Mouse (Mus musculus) activated CD4-positive, CD25-positive, alpha-beta regulatory T cell, adult 4 months (primary cell): ENCODE data around the gene Dcaf6. TPM values are rescaled to one million over a fixed set of nuclear protein-coding genes. Genes with fewer than 3 reads are reported as not detected.

Source experiments
- ATAC-seq: one replicate; pipeline ENCODE4 v1.8.0; 2017
- polyA plus RNA-seq, 2 experiments: library from polyadenylated mRNA; unstranded; fragments of 100-300 nt; shearing (Covaris generic); gene quantifications; one replicate each; pipeline ENCODE4 v1.2.1; 2017

Gene Dcaf6
- polyA plus RNA-seq = 1 to 10 TPM; 5.8 to 8.0 TPM

DNA sequence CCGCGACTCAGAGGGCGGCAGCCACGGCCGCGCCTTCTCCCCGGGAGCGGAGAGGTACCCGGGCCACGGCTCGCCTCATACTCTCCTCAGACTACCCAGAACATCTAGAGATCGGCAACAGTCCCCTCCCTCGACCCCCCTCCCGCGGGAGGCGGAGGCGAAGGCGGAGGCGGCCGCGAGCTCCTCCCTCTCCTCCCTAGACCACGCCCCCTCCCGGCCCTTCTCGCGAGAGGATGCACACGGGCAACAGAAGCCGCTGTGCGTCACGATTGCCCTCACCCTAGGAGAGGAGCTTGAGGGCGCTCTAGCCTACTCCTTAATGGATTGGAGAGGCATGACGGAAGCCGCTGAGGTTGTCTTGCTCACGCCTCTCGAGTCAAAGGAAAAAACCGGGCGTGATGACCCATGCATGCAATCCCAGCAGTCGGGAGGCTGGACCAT is at the start of gene Dcaf6, which contains the start of gene Mpc2:
Gene Dcaf6, minus strand, starts transcription at position 116 of the 441 bp plus-strand sequence.
Gene Mpc2, plus strand, starts transcription at position 278 of the 441 bp plus-strand sequence.
- peak; percentile 70 for ATAC-seq

DNA sequence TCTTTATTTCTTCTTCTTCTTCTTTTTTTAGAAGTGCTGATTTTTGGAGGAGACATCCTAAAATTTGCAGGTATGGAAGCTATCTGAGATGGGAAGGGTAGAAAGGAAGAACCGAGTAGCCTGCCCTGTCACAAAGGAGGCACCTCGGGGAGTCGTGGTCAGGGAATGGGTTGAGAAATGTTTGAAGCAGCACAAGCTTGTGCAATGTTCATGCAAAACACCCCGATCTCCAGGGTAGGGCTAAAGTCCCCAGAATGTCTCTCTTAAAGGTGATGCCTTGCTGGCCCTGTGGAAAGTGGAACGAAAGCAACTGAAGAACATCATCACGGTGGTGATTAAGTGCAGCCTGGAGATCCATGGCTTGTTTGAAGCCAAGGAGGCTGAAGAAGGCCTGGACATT is 46.0 kb upstream of the Dcaf6 start:
- no peak for ATAC-seq

DNA sequence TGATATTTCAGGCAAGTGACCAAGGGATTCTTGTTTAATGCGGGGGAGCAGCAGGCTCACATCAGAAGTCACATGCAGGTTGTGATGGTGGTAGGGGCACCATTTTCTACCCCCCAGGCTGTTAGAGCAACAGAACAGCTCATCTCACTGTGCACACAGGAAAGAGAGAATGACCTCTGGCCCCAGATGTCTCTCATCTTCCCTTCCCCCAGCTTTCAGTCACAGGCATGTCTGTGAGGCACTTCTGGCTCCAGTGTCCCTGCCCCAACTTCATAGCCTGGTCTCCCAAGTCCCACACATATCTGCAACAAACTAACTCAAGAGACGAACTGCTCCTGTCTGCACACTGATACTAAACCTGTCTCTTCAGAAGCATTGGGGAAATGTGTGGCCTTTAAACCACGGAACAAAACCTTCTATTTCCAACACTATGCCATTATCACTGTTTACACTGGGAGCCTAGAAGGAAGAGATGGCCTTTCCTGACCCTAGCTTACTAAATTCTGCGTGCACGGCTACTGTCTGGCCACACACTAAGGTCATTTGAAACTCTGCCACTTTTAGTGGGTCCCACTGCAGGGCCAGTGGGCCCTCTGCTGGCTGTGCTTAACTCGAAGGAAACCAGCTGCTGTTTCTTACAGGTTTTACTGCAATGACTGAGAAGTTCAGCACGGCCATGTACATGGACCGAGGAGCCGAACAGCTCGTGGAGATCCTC is 43.2 kb upstream of the Dcaf6 start:
- ATAC-seq = no peak

DNA sequence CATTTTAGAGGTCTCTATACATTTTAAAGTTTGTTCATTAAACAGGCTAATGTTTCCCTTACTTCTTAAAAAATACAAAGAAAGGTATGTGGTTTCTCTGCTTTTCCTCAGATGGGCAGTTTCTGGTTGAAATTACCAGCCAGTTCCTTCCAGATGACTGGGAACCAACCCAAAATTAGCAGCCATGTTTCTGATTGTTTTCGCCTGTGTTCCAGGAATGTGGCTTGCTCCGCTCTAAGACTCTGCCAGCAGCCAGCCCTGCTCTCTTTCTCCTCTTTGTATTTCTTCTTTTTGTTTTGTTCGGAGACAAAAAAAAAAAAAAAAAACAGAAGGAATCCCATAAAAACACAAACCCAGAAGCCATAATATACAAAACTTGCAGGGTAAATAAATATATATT is 38.6 kb upstream of the Dcaf6 start:
- no peak for ATAC-seq

DNA sequence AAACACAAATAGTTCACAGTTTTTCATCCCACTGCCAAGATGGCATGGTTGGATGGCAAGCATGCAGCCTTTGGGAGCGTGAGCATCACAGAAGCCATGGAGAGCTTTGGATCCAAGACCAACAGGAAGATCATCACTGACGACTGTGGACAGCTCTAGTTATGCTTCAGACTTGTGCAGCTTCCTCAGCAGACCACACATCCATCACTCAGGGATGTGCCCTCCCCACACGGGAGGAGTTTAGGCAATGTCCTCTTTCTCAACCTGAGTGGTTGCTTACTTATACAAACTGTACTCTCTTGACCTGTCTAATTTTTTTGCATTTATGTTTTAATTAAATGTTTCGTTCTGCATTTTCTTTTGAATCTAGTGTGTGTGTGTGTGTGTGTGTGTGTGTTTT is 28.9 kb upstream of the Dcaf6 start:
- ATAC-seq = no peak

DNA sequence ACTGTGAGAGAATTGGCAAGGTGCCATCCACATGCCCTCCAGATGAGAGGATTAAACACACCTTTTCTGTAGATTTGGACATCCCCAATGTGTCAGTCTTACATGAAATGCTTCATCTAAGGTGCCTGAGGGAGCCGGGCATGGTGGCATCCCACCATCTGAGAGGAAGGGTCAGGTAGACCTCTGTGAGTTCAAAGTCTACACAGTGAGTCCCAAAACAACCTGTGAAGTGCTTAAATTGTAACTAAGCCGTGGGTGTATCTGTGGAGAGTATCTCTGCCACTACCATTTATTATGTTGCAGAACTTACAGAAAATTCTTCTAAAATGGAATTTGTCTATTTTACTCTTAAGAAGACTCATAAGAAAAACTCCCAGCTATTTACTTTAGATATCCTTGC is 25.8 kb upstream of the Dcaf6 start:
- no peak for ATAC-seq

DNA sequence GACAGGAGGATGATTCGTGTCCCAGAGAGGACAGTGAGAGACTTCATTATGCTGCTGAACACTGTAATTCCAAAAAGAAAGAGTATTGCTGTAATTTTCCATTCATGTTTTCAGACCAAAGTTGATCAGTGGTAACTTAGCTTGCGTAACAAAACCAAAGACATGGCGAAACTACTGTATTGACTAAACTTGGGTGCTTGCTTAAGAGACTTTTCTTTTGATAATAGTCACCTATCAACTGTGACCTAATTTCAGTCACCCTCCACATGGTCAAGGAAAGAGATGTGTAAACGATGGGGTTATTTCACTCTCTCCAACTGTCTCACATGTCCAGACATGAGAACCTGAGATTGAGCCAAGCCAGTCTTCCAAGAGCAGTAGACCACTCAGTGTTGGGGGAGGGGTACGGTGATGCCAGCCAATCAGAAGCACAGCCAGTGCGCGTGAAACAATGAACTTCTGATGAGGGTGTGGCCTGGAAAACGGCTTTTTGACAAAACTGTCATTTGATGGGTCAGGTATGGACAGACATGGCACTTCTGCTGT is 24.5 kb upstream of the Dcaf6 start, which contains the start of gene Adcy10:
Gene Adcy10, plus strand, starts transcription at position 496 of the 546 bp plus-strand sequence.
- no peak for ATAC-seq

DNA sequence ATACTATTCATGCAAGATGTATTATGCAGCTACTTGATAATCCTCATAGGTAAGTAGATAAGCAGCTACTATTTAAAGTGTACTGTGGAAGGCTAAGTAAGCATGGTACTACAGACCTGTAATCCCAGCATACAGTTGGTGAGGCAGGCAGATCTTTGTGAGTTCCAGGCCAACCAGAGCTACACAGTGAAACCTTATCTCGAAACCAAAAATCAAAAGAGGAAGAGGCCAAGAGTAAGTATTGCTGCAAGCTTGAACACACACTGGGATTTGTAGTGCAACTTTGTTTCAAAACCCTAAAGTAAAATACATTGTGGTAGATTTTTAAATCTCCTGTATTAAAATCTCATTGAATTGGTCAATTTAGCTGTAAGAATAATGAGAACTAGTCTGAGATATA is 11.2 kb upstream of the Dcaf6 start:
- no peak for ATAC-seq

DNA sequence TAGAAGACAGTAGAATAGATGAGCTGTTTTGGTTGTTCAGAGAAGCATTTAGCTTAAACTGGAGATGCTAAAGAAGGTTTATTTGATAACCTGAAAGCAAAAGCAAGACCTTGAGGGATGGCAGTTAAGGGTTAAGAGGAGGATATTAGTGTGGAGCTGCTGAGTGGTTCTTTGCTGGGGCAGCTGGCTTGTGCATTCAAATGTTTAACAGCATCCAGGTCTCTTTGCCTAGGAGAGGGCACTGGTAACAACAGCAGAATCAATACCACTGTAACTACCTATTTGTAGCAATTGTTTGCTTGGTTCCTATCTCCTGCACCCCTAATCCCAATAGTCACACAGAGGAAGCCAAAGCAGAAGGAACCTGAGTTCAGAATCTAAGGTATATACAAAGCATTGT is 9.4 kb upstream of the Dcaf6 start:
- no peak for ATAC-seq

DNA sequence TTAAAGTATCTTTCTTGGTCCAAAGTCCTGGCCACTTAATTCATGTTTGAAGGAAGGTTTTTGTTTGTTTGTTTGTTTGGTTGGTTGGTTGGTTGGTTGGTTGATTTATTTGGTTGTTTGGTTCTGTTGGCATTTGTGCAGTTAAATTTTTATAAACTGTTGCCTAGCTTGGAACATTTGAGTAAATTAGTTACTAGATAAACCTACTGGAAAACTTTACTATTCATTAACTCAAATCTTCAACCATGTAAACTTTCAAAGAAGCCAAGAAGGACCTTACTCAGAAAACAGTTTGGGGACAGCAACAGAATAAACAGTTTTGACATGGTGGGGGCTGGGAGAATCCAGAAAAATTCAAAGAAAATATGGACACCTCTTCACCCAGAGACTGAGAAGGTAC is 8.7 kb upstream of the Dcaf6 start:
- no peak for ATAC-seq

DNA sequence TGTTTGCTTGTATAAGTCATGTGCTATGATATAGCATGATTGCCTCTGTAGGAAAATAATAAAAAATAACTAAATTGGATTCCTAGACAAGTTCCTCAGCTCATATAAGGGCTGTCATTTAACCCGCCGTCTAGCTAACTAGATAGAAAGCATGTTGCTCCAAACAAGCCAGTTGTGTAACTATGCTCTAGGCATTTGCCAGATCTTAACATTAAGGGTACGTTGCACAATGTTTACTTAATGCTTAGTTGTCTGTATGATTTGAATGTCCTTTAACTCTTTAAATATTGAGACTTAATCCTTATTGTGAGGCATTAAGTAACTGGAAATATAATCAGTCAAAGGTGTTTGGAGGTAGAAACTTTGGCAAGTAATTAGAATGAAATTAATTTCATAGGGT is 4.3 kb upstream of the Dcaf6 start:
- no peak for ATAC-seq

DNA sequence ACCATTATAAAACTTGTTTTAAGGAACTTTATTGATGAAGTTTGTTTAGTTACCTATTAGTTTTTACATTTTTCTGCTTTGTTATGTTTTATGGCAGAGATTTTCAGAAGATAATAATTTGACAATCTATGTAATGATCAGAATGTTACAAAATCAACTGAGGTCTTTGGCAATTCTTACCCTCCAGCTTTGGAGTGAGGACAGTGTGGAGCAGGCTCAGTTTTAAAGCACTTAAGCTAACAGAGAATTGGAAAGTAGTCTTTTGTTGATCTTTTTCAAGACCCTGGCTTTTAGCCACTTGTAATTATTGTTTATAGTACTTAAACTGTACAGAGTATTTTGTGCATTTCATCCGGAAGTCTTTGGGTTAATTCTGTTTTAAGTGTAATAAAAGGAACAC is 2.6 kb upstream of the Dcaf6 start:
- ATAC-seq = no peak

DNA sequence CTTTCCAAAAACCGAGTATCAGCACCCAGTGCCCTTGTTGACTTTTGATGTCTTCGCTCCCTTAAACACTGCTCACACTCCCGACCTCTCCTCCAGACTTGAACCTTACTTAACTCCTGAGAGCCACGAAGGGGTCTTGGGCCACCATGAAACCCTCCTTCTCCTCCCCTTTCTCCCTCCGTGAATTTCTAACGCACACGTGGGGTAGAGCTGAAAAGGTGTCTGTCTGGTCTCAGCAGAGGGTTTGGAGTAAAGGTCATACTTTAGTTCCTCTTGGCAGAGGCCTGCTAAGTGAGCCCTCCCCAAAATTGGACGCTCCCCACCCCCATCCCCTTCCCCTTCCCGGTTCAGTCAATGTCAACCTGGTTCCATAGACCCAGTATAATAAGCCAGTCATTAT is 1.4 kb upstream of the Dcaf6 start:
- no peak for ATAC-seq

DNA sequence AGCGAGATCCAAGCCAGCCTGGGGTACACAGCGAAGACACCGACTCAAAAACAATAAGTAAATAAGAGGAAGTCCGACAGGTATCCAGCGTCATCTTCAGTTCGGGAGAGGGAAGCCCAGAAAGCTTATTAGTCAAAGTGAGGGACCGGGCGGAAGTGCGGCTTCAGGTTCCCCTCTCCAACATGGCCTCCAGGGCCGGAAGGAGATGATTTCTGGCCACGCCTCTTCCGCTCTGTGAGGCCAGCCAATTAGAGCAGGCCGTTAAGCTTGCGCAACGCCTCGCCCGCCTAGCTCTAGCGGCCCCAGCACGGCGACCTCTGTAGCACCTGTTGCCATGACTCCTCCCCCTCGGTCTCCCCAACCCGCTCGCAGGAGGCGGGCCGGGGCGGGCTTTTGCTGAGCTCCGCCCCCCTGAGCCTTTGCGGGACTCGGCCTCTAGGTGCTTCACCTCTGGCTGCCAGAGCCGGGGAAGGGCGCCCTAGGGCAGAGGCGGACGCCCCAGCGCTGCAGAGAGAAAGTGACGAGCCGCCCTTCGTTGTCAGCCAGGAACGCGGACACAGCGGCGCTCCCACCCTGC is 614 bp upstream of the Dcaf6 start:
- peak; percentile 87 for ATAC-seq

DNA sequence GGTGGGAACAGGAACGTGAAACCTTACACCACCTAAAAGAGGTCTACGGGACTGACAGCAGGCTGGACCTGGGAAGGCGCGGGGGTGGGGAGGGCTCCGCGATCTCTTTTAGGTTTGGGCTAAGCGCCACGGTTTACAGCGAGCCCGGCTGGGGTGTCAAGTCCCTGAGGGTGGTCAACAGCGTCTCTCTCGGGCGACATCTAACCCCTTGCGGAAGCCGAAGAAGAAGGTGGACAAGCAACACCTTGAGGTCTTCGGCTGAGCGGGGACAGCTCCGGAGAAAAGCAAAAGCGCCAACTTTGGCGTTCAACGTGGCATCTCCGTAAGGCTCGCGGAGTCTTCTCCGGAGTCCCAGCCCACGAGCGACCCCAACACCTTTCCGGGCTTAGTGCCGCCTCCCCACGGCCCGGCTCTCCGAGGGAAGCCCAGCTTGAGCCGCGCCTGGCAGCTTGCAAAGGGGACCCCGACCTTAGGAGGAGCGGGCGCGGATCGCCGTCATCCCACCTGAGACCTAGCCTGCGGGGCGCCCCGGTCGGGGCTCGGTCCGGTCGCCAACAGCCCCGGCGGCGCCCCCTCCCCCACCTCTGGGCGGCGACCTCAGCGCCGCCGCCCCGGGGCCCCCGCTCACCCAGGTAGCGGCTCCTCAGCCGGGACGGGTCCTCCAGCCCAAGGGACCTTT is 633 bp downstream of the Dcaf6 start:
- no peak for ATAC-seq

DNA sequence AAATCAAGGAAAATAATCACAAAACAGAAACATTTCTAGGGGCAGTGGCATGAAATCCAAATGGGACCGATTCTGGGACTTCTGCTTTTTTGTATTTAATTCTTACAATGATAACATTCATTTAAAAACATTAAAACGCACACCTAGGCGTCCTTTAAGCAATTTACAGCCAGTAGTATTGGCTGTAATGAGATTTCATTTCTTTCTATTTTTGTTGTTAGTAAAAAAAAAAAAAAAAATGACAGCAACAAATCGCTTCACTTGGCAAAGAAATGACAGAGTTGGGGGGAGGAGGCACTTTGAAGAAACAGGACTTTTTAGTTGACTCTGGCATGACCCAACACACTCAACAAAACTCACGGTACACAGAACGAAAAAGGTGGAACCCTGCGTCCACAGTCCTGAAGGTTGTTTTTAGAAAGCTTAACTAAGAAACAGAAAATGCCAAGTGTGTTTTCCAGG is 1.2 kb downstream of the Dcaf6 start:
- no peak for ATAC-seq

DNA sequence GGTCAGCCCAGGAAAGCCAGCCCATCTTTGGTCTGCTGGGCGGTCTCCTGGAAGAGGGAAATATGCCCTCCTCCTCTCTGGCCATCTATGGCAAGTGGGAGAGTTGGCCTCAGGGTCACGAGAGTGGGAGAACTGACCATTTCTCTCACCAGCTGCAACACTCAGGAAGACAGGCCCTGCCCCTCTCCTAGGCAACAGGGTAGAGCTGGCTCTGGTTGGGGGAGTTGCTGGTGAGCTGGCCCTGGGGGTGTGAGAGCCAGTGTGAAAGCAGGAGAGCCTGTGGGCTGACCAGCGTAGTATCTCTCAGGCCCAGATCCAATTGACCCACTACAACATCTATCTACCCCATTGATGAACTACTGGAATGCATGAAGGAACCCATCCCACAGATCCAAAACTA is 18.6 kb downstream of the Dcaf6 start:
- no peak for ATAC-seq

DNA sequence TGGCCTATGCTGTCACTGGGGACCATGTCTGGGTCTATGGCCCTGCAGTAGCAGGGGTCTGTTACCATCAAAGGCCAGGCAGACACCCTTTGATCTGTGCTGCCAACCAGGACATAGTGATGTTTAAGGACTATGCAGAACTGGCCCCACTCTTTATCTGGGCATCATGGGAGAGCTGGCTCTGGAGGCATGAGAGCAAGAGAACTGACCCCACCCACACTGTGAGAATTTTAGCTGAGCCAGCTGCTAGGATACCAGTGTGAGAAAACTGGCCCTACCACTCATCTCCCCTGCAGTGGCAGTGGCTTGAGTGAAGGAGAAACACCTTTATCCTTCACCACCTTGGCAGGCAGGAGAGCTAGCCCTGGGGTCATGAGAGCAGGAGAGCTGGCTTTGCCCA is 19.1 kb downstream of the Dcaf6 start:
- no peak for ATAC-seq

DNA sequence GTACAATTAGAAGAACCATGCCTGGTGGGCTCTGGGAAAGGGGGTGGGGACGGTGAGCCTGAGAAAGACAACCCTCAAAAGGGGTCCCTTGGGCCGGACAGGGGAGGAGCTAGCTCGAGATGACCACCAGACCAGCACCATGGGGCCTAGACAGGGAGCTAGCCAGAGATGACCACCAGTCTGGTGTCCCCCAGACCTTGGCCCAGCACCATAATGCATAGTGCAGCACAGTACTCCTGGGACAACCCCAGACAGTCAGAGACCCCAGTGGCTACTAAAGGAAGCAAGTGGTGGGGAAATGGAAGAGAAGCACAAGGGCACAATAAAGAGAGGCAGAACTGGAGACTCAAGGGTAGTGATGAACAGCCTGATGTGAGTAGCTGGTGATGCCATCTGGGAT is 19.5 kb downstream of the Dcaf6 start:
- no peak for ATAC-seq

DNA sequence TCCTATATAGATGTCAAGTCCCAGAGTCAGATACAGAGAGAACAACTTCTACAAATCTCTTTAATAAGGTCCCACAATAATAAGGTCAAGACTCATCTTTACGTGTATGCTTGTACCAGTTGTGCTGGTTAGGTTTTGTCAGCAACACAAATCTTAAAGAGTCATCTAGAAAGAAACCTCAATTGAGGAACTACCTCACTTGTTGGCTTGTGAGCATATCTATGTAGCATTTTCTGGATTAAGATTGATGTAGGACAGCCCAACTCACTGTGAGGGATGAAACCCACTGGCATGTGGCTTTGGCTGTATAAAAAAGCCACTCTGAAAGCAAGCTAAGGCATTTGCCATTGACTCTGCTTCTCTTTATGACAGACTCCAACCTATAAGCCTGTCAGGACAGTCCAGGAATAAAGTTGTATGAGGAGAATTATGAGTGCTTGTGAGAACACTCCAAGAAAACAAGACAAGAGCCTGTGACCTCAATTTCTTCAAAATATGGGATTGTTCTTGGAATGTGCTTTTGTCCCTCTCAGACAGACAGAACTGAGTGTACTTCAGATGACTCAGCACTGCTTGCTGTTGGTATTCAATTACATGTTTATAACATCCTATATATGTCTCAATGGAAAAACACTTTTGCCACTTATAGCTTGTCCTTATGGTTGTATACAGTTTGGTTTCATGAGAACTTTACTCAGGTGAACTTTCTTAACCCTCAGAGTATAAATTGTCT is 21.8 kb downstream of the Dcaf6 start:
- ATAC-seq = no peak

DNA sequence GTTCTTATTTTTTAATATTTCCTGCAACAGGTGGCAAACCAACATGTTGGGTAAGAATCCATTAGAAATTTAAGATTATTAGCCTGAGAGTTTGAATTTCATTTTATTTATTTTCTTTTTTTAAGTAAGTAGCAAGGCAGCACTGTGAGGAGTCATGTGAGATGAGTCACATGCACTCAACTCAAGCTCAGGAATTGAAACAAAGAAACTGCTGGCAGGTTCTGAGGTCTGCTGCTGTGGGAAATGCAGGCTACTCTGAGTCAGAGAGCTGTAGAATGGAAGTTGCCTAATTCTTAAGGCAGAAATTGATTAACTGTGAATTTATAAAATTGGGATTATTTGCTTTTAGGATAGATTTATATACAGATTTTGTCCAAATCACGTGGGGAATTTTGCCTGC is 27.4 kb downstream of the Dcaf6 start:
- ATAC-seq = no peak

DNA sequence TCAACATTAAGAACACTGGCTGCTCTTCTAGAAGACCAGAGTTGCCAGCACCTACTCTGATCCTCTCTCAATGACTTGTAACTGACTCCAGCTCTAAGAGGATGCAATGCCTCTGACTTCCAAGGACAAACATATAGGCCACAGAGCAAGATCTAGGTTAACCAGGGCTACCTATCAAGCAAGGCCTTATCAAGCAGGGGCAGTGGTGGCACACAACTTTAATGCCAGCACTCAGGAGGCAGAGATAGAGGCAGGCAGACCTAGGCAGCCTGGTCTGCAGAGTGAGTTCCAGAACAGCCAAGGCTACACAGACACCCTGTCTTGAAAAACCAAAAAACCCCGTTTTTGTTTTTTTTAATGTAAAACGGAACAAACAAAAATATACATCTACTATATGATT is 34.0 kb downstream of the Dcaf6 start:
- ATAC-seq = no peak
